Mouse (Mus musculus): ENCODE measurements around the gene Calu. TPM values are rescaled to one million over a fixed set of nuclear protein-coding genes. Genes with fewer than 3 reads are reported as not detected.
A peak's percentile ranks its signal among the peaks of the same experiment; 100 is the strongest.

Calu gene
- polyA plus RNA-seq, 1 experiment from 2014 or later = 458 TPM

DNA sequence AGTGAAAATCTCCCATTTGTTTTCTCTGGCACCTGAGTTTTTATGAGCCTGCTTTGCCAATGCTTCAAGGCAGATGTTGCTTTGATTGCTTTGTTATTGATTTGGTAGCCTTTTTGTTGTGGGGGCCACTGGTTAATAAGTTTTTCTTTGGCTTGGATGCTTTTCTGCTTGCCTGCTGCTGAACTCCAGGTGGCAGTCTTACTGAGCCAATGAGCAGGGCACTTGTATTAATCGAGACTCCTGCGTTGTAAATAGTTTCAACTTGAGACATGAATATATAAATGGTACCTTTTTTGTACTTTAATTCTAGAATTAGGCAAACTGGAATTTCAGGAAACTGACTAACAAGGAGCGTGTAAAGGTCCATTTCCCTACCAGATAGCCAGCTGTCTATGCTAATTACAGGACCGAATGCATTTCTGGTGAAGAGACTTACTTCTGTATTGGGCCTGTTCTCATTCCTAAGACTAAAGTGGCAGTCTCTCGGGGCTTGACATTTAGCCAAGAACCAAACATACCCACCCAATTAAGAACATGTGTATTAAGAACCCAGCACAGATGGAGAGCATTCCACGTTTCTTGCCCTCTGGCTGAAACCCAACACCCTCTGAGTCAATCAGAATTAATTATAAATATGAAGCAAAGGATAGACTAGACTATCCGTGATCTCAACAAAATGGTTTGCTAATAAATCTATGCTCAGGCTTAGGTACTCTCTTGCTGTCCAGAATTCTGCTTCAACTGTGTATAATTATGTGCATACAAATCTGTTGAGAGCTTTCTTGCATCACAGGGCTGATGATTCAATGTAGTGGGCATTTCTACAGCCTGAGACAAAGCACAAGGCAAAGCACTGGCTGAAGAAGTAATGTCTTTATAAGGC lies 14.6 kb downstream of the Calu start:
- H3K9me3 ChIP-seq (ENCODE audit: control insufficient read depth, low read length) = no peaks in the 10 kb centered on the region
- no peak overlapping the region for H3K4me2 ChIP-seq (ENCODE audit: low read length)
- 63% methylated on average over 7 of the region's 7 CpGs for WGBS
- H3K36me3 ChIP-seq (ENCODE audit: control insufficient read depth, insufficient read depth, low read length) = peaks cover 72% of the 10 kb centered on the region
- H3K27me3 ChIP-seq (ENCODE audit: control insufficient read depth, insufficient read depth, low read length) = no peaks in the 10 kb centered on the region
- H3K4me3 ChIP-seq (ENCODE audit: control insufficient read depth in 1 of 2, insufficient read depth in 1 of 2, low read depth in 1 of 2, low read length in 2 of 2) = no peak overlapping the region
- ATAC-seq (ENCODE audit: insufficient number of reproducible peaks, insufficient read depth, low FRiP score, low read depth) = no peak
- H3K4me1 ChIP-seq (ENCODE audit: control insufficient read depth in 2 of 2, insufficient read depth in 2 of 2, low read length in 2 of 2) = peaks cover 5 to 22% of the 10 kb centered on the region in 2 experiments
- H3K9ac ChIP-seq (ENCODE audit: low read length) = peak overlapping the region; percentile 34; the same call in 1 of the 2 replicates
- peak overlapping the region in 1 of 2 experiments; percentile 21; a peak in 3 of 4 replicates for H3K27ac ChIP-seq (replicated peaks in 1 of 2; ENCODE audit: control insufficient read depth in 1 of 2, insufficient read depth in 1 of 2, low read depth in 2 of 2, low read length in 2 of 2)

DNA sequence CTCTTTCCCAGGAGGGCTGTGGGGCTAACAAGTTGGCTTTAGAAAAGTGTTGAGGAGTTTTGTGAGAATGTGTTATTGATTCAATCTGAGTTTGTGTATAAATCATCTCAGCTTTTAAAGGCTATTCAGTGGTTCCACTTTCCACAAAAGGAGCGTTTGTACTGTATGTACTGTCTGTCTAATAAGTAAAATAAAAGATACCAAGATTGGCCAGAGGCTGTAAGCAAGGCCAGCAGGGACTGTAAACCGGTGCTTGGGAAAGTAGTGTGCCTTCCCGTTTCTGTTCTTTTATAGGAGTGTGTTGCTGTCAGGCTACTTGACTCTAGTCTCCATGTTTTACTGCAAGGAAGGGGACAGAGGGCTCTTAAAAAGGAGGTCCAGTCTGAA lies 15.3 kb downstream of the Calu start:
- no peak overlapping the region for H3K4me2 ChIP-seq (ENCODE audit: low read length)
- WGBS = 80% methylated on average over 3 of the region's 3 CpGs
- H3K27ac ChIP-seq (replicated peaks in 1 of 2; ENCODE audit: control insufficient read depth in 1 of 2, insufficient read depth in 1 of 2, low read depth in 2 of 2, low read length in 2 of 2) = peak overlapping the region in 1 of 2 experiments; percentile 21; a peak in 2 of 4 replicates
- peaks cover 71% of the 10 kb centered on the region for H3K36me3 ChIP-seq (ENCODE audit: control insufficient read depth, insufficient read depth, low read length)
- no peaks in the 10 kb centered on the region for H3K27me3 ChIP-seq (ENCODE audit: control insufficient read depth, insufficient read depth, low read length)
- H3K4me1 ChIP-seq (ENCODE audit: control insufficient read depth in 2 of 2, insufficient read depth in 2 of 2, low read length in 2 of 2) = peaks cover 5 to 21% of the 10 kb centered on the region in 2 experiments
- ATAC-seq (ENCODE audit: insufficient number of reproducible peaks, insufficient read depth, low FRiP score, low read depth) = no peak
- peak overlapping the region; percentile 34; the same call in 1 of the 2 replicates for H3K9ac ChIP-seq (ENCODE audit: low read length)
- no peaks in the 10 kb centered on the region for H3K9me3 ChIP-seq (ENCODE audit: control insufficient read depth, low read length)
- H3K4me3 ChIP-seq (ENCODE audit: control insufficient read depth in 1 of 2, insufficient read depth in 1 of 2, low read depth in 1 of 2, low read length in 2 of 2) = no peak overlapping the region

GRCm38 (mm10) chr6:29365277-29365676 lies 17.4 kb downstream of the Calu start:
- no peak overlapping the region for H3K27ac ChIP-seq (replicated peaks in 1 of 2; ENCODE audit: control insufficient read depth in 1 of 2, insufficient read depth in 1 of 2, low read depth in 2 of 2, low read length in 2 of 2)
- no peaks in the 10 kb centered on the region for H3K27me3 ChIP-seq (ENCODE audit: control insufficient read depth, insufficient read depth, low read length)
- H3K4me1 ChIP-seq (ENCODE audit: control insufficient read depth in 2 of 2, insufficient read depth in 2 of 2, low read length in 2 of 2) = peaks cover 0 to 8% of the 10 kb centered on the region in 2 experiments; a peak in 2 of 4 replicates
- H3K9ac ChIP-seq (ENCODE audit: low read length) = no peak overlapping the region
- no peak overlapping the region for H3K4me3 ChIP-seq (ENCODE audit: control insufficient read depth in 1 of 2, insufficient read depth in 1 of 2, low read depth in 1 of 2, low read length in 2 of 2)
- peaks cover 79% of the 10 kb centered on the region for H3K36me3 ChIP-seq (ENCODE audit: control insufficient read depth, insufficient read depth, low read length)
- H3K9me3 ChIP-seq (ENCODE audit: control insufficient read depth, low read length) = no peaks in the 10 kb centered on the region
- WGBS = 94% methylated on average over 1 of the region's 1 CpGs
- ATAC-seq (ENCODE audit: insufficient number of reproducible peaks, insufficient read depth, low FRiP score, low read depth) = no peak
- H3K4me2 ChIP-seq (ENCODE audit: low read length) = no peak overlapping the region

- no peak for ATAC-seq (ENCODE audit: insufficient number of reproducible peaks, insufficient read depth, low FRiP score, low read depth)
- H3K36me3 ChIP-seq (ENCODE audit: control insufficient read depth, insufficient read depth, low read length) = peaks cover 63% of the 10 kb centered on the region
- no peak overlapping the region for H3K4me2 ChIP-seq (ENCODE audit: low read length)
- H3K9me3 ChIP-seq (ENCODE audit: control insufficient read depth, low read length) = no peaks in the 10 kb centered on the region
- no peak overlapping the region for H3K27ac ChIP-seq (replicated peaks in 1 of 2; ENCODE audit: control insufficient read depth in 1 of 2, insufficient read depth in 1 of 2, low read depth in 2 of 2, low read length in 2 of 2)
- WGBS = 89% methylated on average over 4 of the region's 4 CpGs
- H3K4me3 ChIP-seq (ENCODE audit: control insufficient read depth in 1 of 2, insufficient read depth in 1 of 2, low read depth in 1 of 2, low read length in 2 of 2) = no peak overlapping the region
- no peaks in the 10 kb centered on the region for H3K27me3 ChIP-seq (ENCODE audit: control insufficient read depth, insufficient read depth, low read length)
- H3K9ac ChIP-seq (ENCODE audit: low read length) = no peak overlapping the region
- H3K4me1 ChIP-seq (ENCODE audit: control insufficient read depth in 2 of 2, insufficient read depth in 2 of 2, low read length in 2 of 2) = no peaks in the 10 kb centered on the region
Measured at GRCm38 (mm10) chr6:29377386-29377785, 29.5 kb downstream of the Calu start.

- Histone ChIP-seq H3K4me3 (ENCODE audit: control insufficient read depth in 1 of 2, insufficient read depth in 1 of 2, low read depth in 1 of 2, low read length in 2 of 2) (no peak overlapping the region), H3K9me3 (ENCODE audit: control insufficient read depth, low read length) (no peaks in the 10 kb centered on the region), H3K36me3 (ENCODE audit: control insufficient read depth, insufficient read depth, low read length) (peaks cover 50% of the 10 kb centered on the region), H3K9ac (ENCODE audit: low read length) (no peak overlapping the region), H3K27ac (replicated peaks in 1 of 2; ENCODE audit: control insufficient read depth in 1 of 2, insufficient read depth in 1 of 2, low read depth in 2 of 2, low read length in 2 of 2) (no peak overlapping the region), H3K27me3 (ENCODE audit: control insufficient read depth, insufficient read depth, low read length) (no peaks in the 10 kb centered on the region), H3K4me1 (ENCODE audit: control insufficient read depth in 2 of 2, insufficient read depth in 2 of 2, low read length in 2 of 2) (no peaks in the 10 kb centered on the region), H3K4me2 (ENCODE audit: low read length) (no peak overlapping the region)
- WGBS = 91% methylated on average over 10 of the region's 10 CpGs
- no peak for ATAC-seq (ENCODE audit: insufficient number of reproducible peaks, insufficient read depth, low FRiP score, low read depth)
Measured at GRCm38 (mm10) chr6:29378678-29379077, 30.8 kb downstream of the Calu start.

DNA sequence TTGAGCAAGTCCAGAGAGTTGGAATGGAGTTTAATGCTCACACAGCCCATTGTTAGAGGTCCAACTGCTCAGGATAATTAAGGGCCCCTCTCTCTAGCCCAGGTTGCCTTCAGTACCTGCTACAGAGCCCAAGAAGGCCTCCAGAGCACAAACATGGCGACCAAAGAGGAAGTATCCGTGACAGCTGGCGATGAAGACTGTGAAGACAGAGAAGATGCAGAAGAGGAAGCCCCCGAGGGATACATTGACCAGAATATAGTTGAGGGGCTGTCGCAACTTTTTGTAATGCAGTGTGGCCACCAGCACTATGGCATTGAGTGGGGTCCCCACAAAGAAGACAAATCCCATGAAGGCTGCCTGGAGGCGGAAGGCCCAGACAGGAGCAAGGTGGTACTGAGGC lies 32.1 kb downstream of the Calu start:
- H3K27ac ChIP-seq (replicated peaks in 1 of 2; ENCODE audit: control insufficient read depth in 1 of 2, insufficient read depth in 1 of 2, low read depth in 2 of 2, low read length in 2 of 2) = no peak overlapping the region
- H3K4me2 ChIP-seq (ENCODE audit: low read length) = no peak overlapping the region
- H3K36me3 ChIP-seq (ENCODE audit: control insufficient read depth, insufficient read depth, low read length) = peaks cover 37% of the 10 kb centered on the region
- H3K4me3 ChIP-seq (ENCODE audit: control insufficient read depth in 1 of 2, insufficient read depth in 1 of 2, low read depth in 1 of 2, low read length in 2 of 2) = no peak overlapping the region
- whole genome bisulfite sequencing = 88% methylated on average over 6 of the region's 6 CpGs
- no peaks in the 10 kb centered on the region for H3K9me3 ChIP-seq (ENCODE audit: control insufficient read depth, low read length)
- H3K27me3 ChIP-seq (ENCODE audit: control insufficient read depth, insufficient read depth, low read length) = no peaks in the 10 kb centered on the region
- no peak for ATAC-seq (ENCODE audit: insufficient number of reproducible peaks, insufficient read depth, low FRiP score, low read depth)
- H3K9ac ChIP-seq (ENCODE audit: low read length) = no peak overlapping the region
- peaks cover 0 to 2% of the 10 kb centered on the region in 2 experiments; a peak in 1 of 4 replicates for H3K4me1 ChIP-seq (ENCODE audit: control insufficient read depth in 2 of 2, insufficient read depth in 2 of 2, low read length in 2 of 2)

DNA sequence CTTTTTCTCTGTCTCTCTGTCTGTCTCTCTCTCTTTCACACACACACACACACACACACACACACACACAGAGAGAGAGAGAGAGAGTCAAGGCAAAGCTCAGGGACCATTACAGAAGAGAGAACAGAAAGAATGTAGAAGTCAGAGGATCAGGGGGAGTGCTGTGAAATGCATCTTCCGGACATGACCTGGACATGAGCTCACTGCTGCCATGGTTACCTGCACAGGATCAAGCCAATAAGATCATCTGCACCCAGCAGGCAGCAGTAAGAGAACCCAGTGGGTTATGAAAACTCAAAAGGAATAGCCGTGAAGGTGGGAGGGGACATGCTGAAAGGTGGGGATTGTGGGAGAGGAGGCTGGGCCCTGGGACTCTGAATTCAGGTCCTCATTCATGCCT lies 34.6 kb downstream of the Calu start:
- no peak for ATAC-seq (ENCODE audit: insufficient number of reproducible peaks, insufficient read depth, low FRiP score, low read depth)
- no peak overlapping the region for H3K4me2 ChIP-seq (ENCODE audit: low read length)
- peaks cover 12% of the 10 kb centered on the region for H3K36me3 ChIP-seq (ENCODE audit: control insufficient read depth, insufficient read depth, low read length)
- H3K27me3 ChIP-seq (ENCODE audit: control insufficient read depth, insufficient read depth, low read length) = no peaks in the 10 kb centered on the region
- 54% methylated on average over 2 of the region's 2 CpGs for WGBS
- no peaks in the 10 kb centered on the region for H3K9me3 ChIP-seq (ENCODE audit: control insufficient read depth, low read length)
- H3K9ac ChIP-seq (ENCODE audit: low read length) = no peak overlapping the region
- no peak overlapping the region for H3K4me3 ChIP-seq (ENCODE audit: control insufficient read depth in 1 of 2, insufficient read depth in 1 of 2, low read depth in 1 of 2, low read length in 2 of 2)
- H3K4me1 ChIP-seq (ENCODE audit: control insufficient read depth in 2 of 2, insufficient read depth in 2 of 2, low read length in 2 of 2) = peaks cover 2 to 4% of the 10 kb centered on the region in 2 experiments; a peak in 3 of 4 replicates
- H3K27ac ChIP-seq (replicated peaks in 1 of 2; ENCODE audit: control insufficient read depth in 1 of 2, insufficient read depth in 1 of 2, low read depth in 2 of 2, low read length in 2 of 2) = no peak overlapping the region
